Mouse (Mus musculus): ENCODE data around the gene Hist1h3c.

- TF ChIP-seq POLR2A (IDR thresholded peaks at IDR 0.05; ENCODE audit: extremely low read depth, insufficient read depth, low read length) (no peak), CTCF (IDR thresholded peaks at IDR 0.05; ENCODE audit: low read depth, low read length) (no peak)
These were observed 49.9 kb downstream of the Hist1h3c start, which contains the start of gene Hist1h1t for GRCm38 (mm10) chr13:23695514-23695913.
